Mouse (Mus musculus) thymus, adult 2 months (tissue): Measurements from ENCODE around the gene Macrod2. TPM values are rescaled to one million over a fixed set of nuclear protein-coding genes. Genes with fewer than 3 reads are reported as not detected.

Experiments used
- DNase-seq: peaks from one replicate; pipeline ENCODE4 v3.0.0; 2021
- H3K27ac ChIP-seq: fragments of 200-500 bp; 2 replicates; pipeline ENCODE4 v1.5.1; 2012; ENCODE audit warnings: low read length, control low read depth; ENCODE audit not compliant: control insufficient read depth, insufficient read depth
- H3K27me3 ChIP-seq: fragments of 200-500 bp; 2 replicates; pipeline ENCODE4 v1.6.1; 2012; ENCODE audit warnings: mild to moderate bottlenecking, low read length, moderate library complexity, mixed read lengths; ENCODE audit not compliant: control insufficient read depth, insufficient read depth
- H3K36me3 ChIP-seq: fragments of 200-500 bp; 2 replicates; pipeline ENCODE4 v1.6.1; 2012; ENCODE audit warnings: mild to moderate bottlenecking, low read length, moderate library complexity; ENCODE audit not compliant: control insufficient read depth, insufficient read depth
- H3K4me1 ChIP-seq: fragments of 200-500 bp; replicated peaks from 2 replicates; pipeline ENCODE4 v1.6.1; 2012; ENCODE audit warnings: low read length; ENCODE audit not compliant: control insufficient read depth, insufficient read depth
- H3K4me3 ChIP-seq: fragments of 200-500 bp; 2 replicates; pipeline ENCODE4 v1.5.1; 2012; ENCODE audit warnings: mild to moderate bottlenecking, low read length, control low read depth, moderate library complexity; ENCODE audit not compliant: control insufficient read depth, insufficient read depth
- CTCF ChIP-seq: fragments of 200-500 bp; IDR thresholded peaks from 2 replicates; pipeline ENCODE4 v1.5.1; 2012; ENCODE audit warnings: mild to moderate bottlenecking, control low read depth, low read length, moderate library complexity, borderline replicate concordance; ENCODE audit not compliant: control insufficient read depth, poor library complexity, insufficient read depth; ENCODE audit errors: extremely low read depth
- POLR2A ChIP-seq: fragments of 200-500 bp; IDR thresholded peaks from 2 replicates; pipeline ENCODE4 v1.6.1; 2012; ENCODE audit warnings: mild to moderate bottlenecking, low read length, control low read depth, moderate library complexity; ENCODE audit not compliant: control insufficient read depth, poor library complexity, insufficient read depth; ENCODE audit errors: extremely low read depth
- WGBS: fragments of 180-500 bp; shearing (Covaris S2); methylation state at CpG from one replicate; pipeline ENCODE4 v1.1.7; 2018; 5-methylcytosine and 5-hydroxymethylcytosine counted together
- polyA plus RNA-seq: library from polyadenylated mRNA; depleted of rRNA; stranded (reverse); fragments of >200 nt; gene quantifications from 2 replicates; pipeline ENCODE4 v1.2.3, GENCODE M21; 2012

The Macrod2 gene
- polyA plus RNA-seq, 1 experiment: 2.3 TPM

- no peak for DNase-seq
- WGBS: 76% methylated on average over 5 of the region's 5 CpGs
- H3K27ac ChIP-seq: no peak overlapping the region
- H3K27me3 ChIP-seq: no peaks in the 10 kb centered on the region
- no peaks in the 10 kb centered on the region for H3K4me1 ChIP-seq
- no peaks in the 10 kb centered on the region for H3K36me3 ChIP-seq
- TF ChIP-seq POLR2A: no peak
- no peak overlapping the region for H3K4me3 ChIP-seq
Observed at GRCm38 (mm10) chr2:141234724-141235453, 839.8 kb downstream of the Macrod2 start.

- no peak overlapping the region for H3K27ac ChIP-seq
- TF ChIP-seq POLR2A: no peak
- no peak for TF ChIP-seq CTCF
- no peak overlapping the region for H3K4me3 ChIP-seq
- no peaks in the 10 kb centered on the region for H3K36me3 ChIP-seq
- WGBS: 85% methylated on average over 2 of the region's 2 CpGs
- DNase-seq: no peak
- H3K27me3 ChIP-seq: no peaks in the 10 kb centered on the region
- no peaks in the 10 kb centered on the region for H3K4me1 ChIP-seq
Observed at GRCm38 (mm10) chr2:141247680-141248079, 852.6 kb downstream of the Macrod2 start.

- Histone ChIP-seq H3K36me3 (no peaks in the 10 kb centered on the region), H3K27ac (no peak overlapping the region), H3K4me1 (no peaks in the 10 kb centered on the region), H3K4me3 (no peak overlapping the region), H3K27me3 (no peaks in the 10 kb centered on the region)
- no peak for DNase-seq
- TF ChIP-seq POLR2A: no peak
- WGBS: 89% methylated on average over 4 of the region's 4 CpGs
Observed at GRCm38 (mm10) chr2:141264582-141264981, 869.5 kb downstream of the Macrod2 start.

GRCm38 (mm10) chr2:141266591-141266990, 871.5 kb downstream of the Macrod2 start:
- no peak overlapping the region for H3K27ac ChIP-seq
- H3K27me3 ChIP-seq: no peaks in the 10 kb centered on the region
- TF ChIP-seq POLR2A (no peak), CTCF (no peak)
- no peaks in the 10 kb centered on the region for H3K36me3 ChIP-seq
- H3K4me3 ChIP-seq: no peak overlapping the region
- H3K4me1 ChIP-seq: no peaks in the 10 kb centered on the region
- no peak for DNase-seq

GRCm38 (mm10) chr2:141271541-141271940, 876.4 kb downstream of the Macrod2 start:
- no peaks in the 10 kb centered on the region for H3K4me1 ChIP-seq
- DNase-seq: no peak
- H3K27me3 ChIP-seq: no peaks in the 10 kb centered on the region
- H3K4me3 ChIP-seq: no peak overlapping the region
- TF ChIP-seq POLR2A (no peak), CTCF (no peak)
- 83% methylated on average over 4 of the region's 4 CpGs for WGBS
- no peaks in the 10 kb centered on the region for H3K36me3 ChIP-seq
- no peak overlapping the region for H3K27ac ChIP-seq

DNA sequence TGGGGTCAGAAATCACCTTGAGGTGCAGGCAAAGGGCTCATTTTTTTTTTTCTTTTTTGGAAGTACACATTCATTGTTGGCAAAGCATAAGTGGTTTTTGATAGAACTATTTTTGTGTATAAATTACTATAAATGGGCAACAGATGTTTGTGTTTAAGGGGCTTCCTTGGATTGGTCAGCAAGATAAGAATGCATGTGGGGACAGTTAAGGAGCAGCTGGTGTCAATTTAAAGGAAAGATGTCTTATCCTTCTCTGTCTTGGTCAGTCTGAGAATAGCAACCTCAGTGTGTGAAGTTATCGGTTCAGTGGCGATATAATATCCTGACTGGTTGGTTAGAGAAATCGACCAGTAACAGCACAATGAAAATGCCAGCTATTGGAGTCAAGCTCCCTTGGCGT, 877.9 kb downstream of the Macrod2 start:
- H3K4me1 ChIP-seq: no peaks in the 10 kb centered on the region
- H3K36me3 ChIP-seq: no peaks in the 10 kb centered on the region
- no peak overlapping the region for H3K4me3 ChIP-seq
- H3K27me3 ChIP-seq: no peaks in the 10 kb centered on the region
- WGBS: 94% methylated on average over 4 of the region's 4 CpGs
- DNase-seq: no peak
- no peak overlapping the region for H3K27ac ChIP-seq
- TF ChIP-seq CTCF: no peak
- no peak for TF ChIP-seq POLR2A

GRCm38 (mm10) chr2:141274262-141274661, 879.2 kb downstream of the Macrod2 start:
- Histone ChIP-seq H3K27me3 (no peaks in the 10 kb centered on the region), H3K27ac (no peak overlapping the region), H3K4me3 (no peak overlapping the region), H3K4me1 (no peaks in the 10 kb centered on the region), H3K36me3 (no peaks in the 10 kb centered on the region)
- DNase-seq: no peak
- WGBS: 11% methylated on average over 2 of the region's 2 CpGs
- no peak for TF ChIP-seq CTCF
